In the genomic region with DNA sequence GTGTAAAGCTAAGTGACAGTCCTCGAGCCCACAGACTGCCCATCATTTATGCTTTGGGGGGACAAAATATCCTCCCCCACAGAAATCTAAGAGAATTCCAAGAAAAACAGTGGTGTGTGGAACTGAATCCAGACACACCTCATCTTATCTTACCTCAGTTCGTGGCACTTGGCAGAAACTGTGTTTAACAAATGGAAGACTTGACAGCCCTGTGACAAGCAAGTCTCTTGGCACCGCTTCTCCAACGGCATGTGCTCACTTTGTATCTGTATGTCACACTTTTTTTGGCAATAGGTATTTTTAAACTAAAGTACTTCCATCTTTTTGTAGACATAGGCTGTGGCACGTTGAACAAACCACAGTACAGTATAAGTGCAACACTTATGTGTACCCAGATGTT, we compare ENCODE assay signal across 10 mouse cellular contexts. TPM values are rescaled to one million over a fixed set of nuclear protein-coding genes. Genes with fewer than 3 reads are reported as not detected.
DNase-seq lines count a peak whose midpoint lies in the region; ATAC-seq and TF ChIP-seq lines count a peak whose summit lies in the region.
"Had no signal": no experiment of that assay in that cellular context is flagged by ENCODE, and none has a peak within 500 bp of the region (broad histone marks: within the 10 kb centered on the region; RNA-seq: fewer than 3 reads in every experiment).

No protein-coding gene starts in this region.

- no peaks in the 10 kb centered on the region for H3K9me3 ChIP-seq in forebrain, embryonic 14.5 days (replicated peaks; ENCODE audit: control insufficient read depth, low read length)
- no peaks in the 10 kb centered on the region for H3K9me3 ChIP-seq in forebrain, embryonic 11.5 days (ENCODE audit: control insufficient read depth, low read length)
- H3K9me3 ChIP-seq in limb, embryonic 15.5 days = no peaks in the 10 kb centered on the region
- no peaks in the 10 kb centered on the region for H3K9me3 ChIP-seq in limb, embryonic 10.5 days (replicated peaks)
- H3K9me3 ChIP-seq in forebrain, postnatal 0 days (ENCODE audit: low read length) = no peaks in the 10 kb centered on the region
- H3K9me3 ChIP-seq in midbrain, postnatal 0 days (ENCODE audit: low read length) = no peaks in the 10 kb centered on the region
- H3K9me3 ChIP-seq: neural tube, embryonic 12.5 days had no signal

- no peak for TF ChIP-seq CTCF in forebrain, postnatal 0 days (IDR thresholded peaks at IDR 0.05; ENCODE audit: low read depth)
- no peak for TF ChIP-seq CTCF in midbrain, postnatal 0 days (IDR thresholded peaks at IDR 0.05)

- ATAC-seq in forebrain, embryonic 14.5 days = peak; percentile 36; the same call in 1 of the 2 replicates
- ATAC-seq in forebrain, embryonic 11.5 days (replicated peaks; ENCODE audit: low FRiP score) = no peak
- no peak for ATAC-seq in limb, embryonic 15.5 days (ENCODE audit: insufficient number of reproducible peaks, low FRiP score, low TSS enrichment, low read depth)
- ATAC-seq in forebrain, postnatal 0 days = peak; percentile 45; the same call in 1 of the 2 replicates
- ATAC-seq in midbrain, postnatal 0 days (ENCODE audit: low FRiP score) = no peak
- no peak for ATAC-seq in cerebellum, adult (ENCODE audit: insufficient number of reproducible peaks, low FRiP score, low TSS enrichment)

- no peaks in the 10 kb centered on the region for H3K36me3 ChIP-seq in forebrain, embryonic 14.5 days (ENCODE audit: control insufficient read depth, insufficient read depth, low read length)
- no peaks in the 10 kb centered on the region for H3K36me3 ChIP-seq in forebrain, embryonic 11.5 days (ENCODE audit: control insufficient read depth, insufficient read depth, low read length)
- H3K36me3 ChIP-seq in limb, embryonic 15.5 days = no peaks in the 10 kb centered on the region
- H3K36me3 ChIP-seq in limb, embryonic 10.5 days = no peaks in the 10 kb centered on the region
- H3K36me3 ChIP-seq in forebrain, postnatal 0 days (ENCODE audit: insufficient read depth) = no peaks in the 10 kb centered on the region
- H3K36me3 ChIP-seq in midbrain, postnatal 0 days (ENCODE audit: insufficient read depth, low read length) = no peaks in the 10 kb centered on the region
- H3K36me3 ChIP-seq: neural tube, embryonic 12.5 days had no signal

- peak; percentile 66 for DNase-seq in forebrain, embryonic 14.5 days (ENCODE audit: low spot score)
- no peak for DNase-seq in forebrain, embryonic 11.5 days (ENCODE audit: low spot score)
- no peak for DNase-seq in limb, embryonic 10.5 days (ENCODE audit: low spot score)
- DNase-seq in forebrain, postnatal 0 days = peak; percentile 56
- DNase-seq in midbrain, postnatal 0 days (ENCODE audit: low spot score) = no peak
- no peak for DNase-seq in ovary, postnatal 36 days (ENCODE audit: low spot score)

- peaks cover 10% of the 10 kb centered on the region; the same call in 1 of the 2 replicates for H3K4me1 ChIP-seq in forebrain, embryonic 14.5 days (ENCODE audit: control insufficient read depth, insufficient read depth, low read length)
- H3K4me1 ChIP-seq in forebrain, embryonic 11.5 days (replicated peaks; ENCODE audit: control insufficient read depth, insufficient read depth, low read length) = no peaks in the 10 kb centered on the region
- no peaks in the 10 kb centered on the region for H3K4me1 ChIP-seq in limb, embryonic 15.5 days
- no peaks in the 10 kb centered on the region for H3K4me1 ChIP-seq in limb, embryonic 10.5 days
- H3K4me1 ChIP-seq in forebrain, postnatal 0 days (ENCODE audit: insufficient read depth) = peaks cover 7% of the 10 kb centered on the region; the same call in 1 of the 2 replicates
- H3K4me1 ChIP-seq in midbrain, postnatal 0 days (ENCODE audit: insufficient read depth, low read length) = 0 out of 2 replicates have a peak, but pooled peaks cover 2% of the 10 kb centered on the region
- H3K4me1 ChIP-seq: neural tube, embryonic 12.5 days had no signal

- H3K27ac ChIP-seq in forebrain, embryonic 14.5 days (ENCODE audit: low read depth, low read length) = peak overlapping the region; percentile 63; the same call in 1 of the 2 replicates
- no peak overlapping the region for H3K27ac ChIP-seq in forebrain, embryonic 11.5 days (ENCODE audit: low read depth, low read length)
- peak overlapping the region; percentile 6; the same call in 1 of the 2 replicates for H3K27ac ChIP-seq in limb, embryonic 15.5 days
- no peak overlapping the region for H3K27ac ChIP-seq in limb, embryonic 10.5 days
- H3K27ac ChIP-seq in forebrain, postnatal 0 days (ENCODE audit: low read depth, low read length) = peak overlapping the region; percentile 66; the same call in 1 of the 2 replicates
- peak overlapping the region; percentile 21 for H3K27ac ChIP-seq in midbrain, postnatal 0 days (ENCODE audit: low read depth, low read length)
- H3K27ac ChIP-seq: kidney, postnatal 0 days; neural tube, embryonic 12.5 days had no signal

- WGBS in forebrain, embryonic 14.5 days = 63% methylated on average over 5 of the region's 5 CpGs
- 89% methylated on average over 5 of the region's 5 CpGs for WGBS in forebrain, embryonic 11.5 days
- WGBS in limb, embryonic 15.5 days = 59% methylated on average over 5 of the region's 5 CpGs
- WGBS in limb, embryonic 10.5 days = 80% methylated on average over 5 of the region's 5 CpGs
- WGBS in forebrain, postnatal 0 days = 36% methylated on average over 5 of the region's 5 CpGs
- WGBS in midbrain, postnatal 0 days = 71% methylated on average over 5 of the region's 5 CpGs

- H3K4me2 ChIP-seq in forebrain, embryonic 14.5 days (ENCODE audit: low read length) = no peak overlapping the region
- H3K4me2 ChIP-seq in forebrain, embryonic 11.5 days (ENCODE audit: low read depth, low read length, severe bottlenecking) = no peak overlapping the region
- H3K4me2 ChIP-seq in limb, embryonic 15.5 days = no peak overlapping the region
- no peak overlapping the region; the same call in 1 of the 2 replicates for H3K4me2 ChIP-seq in forebrain, postnatal 0 days (ENCODE audit: low read depth)
- H3K4me2 ChIP-seq in midbrain, postnatal 0 days (ENCODE audit: low read depth, low read length, poor library complexity, severe bottlenecking) = no peak overlapping the region
- H3K4me2 ChIP-seq: neural tube, embryonic 12.5 days had no signal

- H3K9ac ChIP-seq in forebrain, embryonic 14.5 days (ENCODE audit: low read length) = no peak overlapping the region
- no peak overlapping the region for H3K9ac ChIP-seq in forebrain, embryonic 11.5 days (ENCODE audit: low read length)
- H3K9ac ChIP-seq in limb, embryonic 15.5 days = no peak overlapping the region
- no peak overlapping the region for H3K9ac ChIP-seq in forebrain, postnatal 0 days
- H3K9ac ChIP-seq in midbrain, postnatal 0 days (replicated peaks; ENCODE audit: low read length, poor library complexity, severe bottlenecking) = no peak overlapping the region
- H3K9ac ChIP-seq: neural tube, embryonic 12.5 days had no signal

- H3K27me3 ChIP-seq in forebrain, embryonic 14.5 days (replicated peaks; ENCODE audit: control insufficient read depth, insufficient read depth, low read length) = no peaks in the 10 kb centered on the region
- H3K27me3 ChIP-seq in forebrain, embryonic 11.5 days (ENCODE audit: control insufficient read depth, insufficient read depth, low read length) = no peaks in the 10 kb centered on the region
- H3K27me3 ChIP-seq in limb, embryonic 15.5 days = no peaks in the 10 kb centered on the region
- no peaks in the 10 kb centered on the region for H3K27me3 ChIP-seq in limb, embryonic 10.5 days (ENCODE audit: low read depth, poor library complexity, severe bottlenecking)
- no peaks in the 10 kb centered on the region for H3K27me3 ChIP-seq in forebrain, postnatal 0 days (ENCODE audit: insufficient read depth, low read length)
- no peaks in the 10 kb centered on the region for H3K27me3 ChIP-seq in midbrain, postnatal 0 days (ENCODE audit: insufficient read depth, low read length)
- H3K27me3 ChIP-seq: neural tube, embryonic 12.5 days had no signal

- H3K4me3 ChIP-seq in forebrain, embryonic 14.5 days (ENCODE audit: low read depth, low read length) = no peak overlapping the region
- H3K4me3 ChIP-seq in forebrain, embryonic 11.5 days (ENCODE audit: low read depth, low read length) = no peak overlapping the region
- no peak overlapping the region for H3K4me3 ChIP-seq in limb, embryonic 15.5 days
- H3K4me3 ChIP-seq in limb, embryonic 10.5 days = no peak overlapping the region
- H3K4me3 ChIP-seq in forebrain, postnatal 0 days (ENCODE audit: low read depth, low read length) = no peak overlapping the region
- no peak overlapping the region for H3K4me3 ChIP-seq in midbrain, postnatal 0 days (ENCODE audit: low read depth, low read length)
- H3K4me3 ChIP-seq: neural tube, embryonic 12.5 days had no signal

RNA-seq across cellular contexts. Expression of a gene that starts 44.3 kb away (rescaled TPM):
- 6.0 and 11.2 TPM in 2 replicates for polyA plus RNA-seq in forebrain, embryonic 14.5 days (2014; fragmentation: Nextera tagmentation; extraction: Ambion mirVana)
- 3.5 and 4.0 TPM in 2 replicates for polyA plus RNA-seq in forebrain, embryonic 11.5 days (2014; fragmentation: Nextera tagmentation; extraction: Ambion mirVana)
- 15.3 and 17.8 TPM in 2 replicates for polyA plus RNA-seq in limb, embryonic 15.5 days (2015; fragmentation: Nextera tagmentation; extraction: Ambion mirVana)
- 1.4 and 1.9 TPM in 2 replicates for polyA plus RNA-seq in limb, embryonic 10.5 days (2016; fragmentation: Nextera tagmentation; extraction: Ambion mirVana)
- total RNA-seq in forebrain, postnatal 0 days (2014; rRNA removed) = 3.1 and 5.2 TPM in 2 replicates
- 11.3 and 11.6 TPM in 2 replicates for polyA plus RNA-seq in forebrain, postnatal 0 days (2015; fragmentation: Nextera tagmentation; extraction: Ambion mirVana)
- total RNA-seq in midbrain, postnatal 0 days (2014; rRNA removed) = 6.5 and 11.5 TPM in 2 replicates
- 10.2 and 11.0 TPM in 2 replicates for polyA plus RNA-seq in midbrain, postnatal 0 days (2015; fragmentation: Nextera tagmentation; extraction: Ambion mirVana)

Comparison
In these comparisons a context has a peak if more than half of its experiments do, and no peak if none do; other contexts are left out.
1. ATAC-seq: peak in forebrain, embryonic 14.5 days (single experiment) and forebrain, postnatal 0 days (single experiment); none in forebrain, embryonic 11.5 days (single experiment), limb, embryonic 15.5 days (single experiment), midbrain, postnatal 0 days (single experiment) and cerebellum, adult (single experiment).
2. DNase-seq: peak in forebrain, embryonic 14.5 days (single experiment) and forebrain, postnatal 0 days (single experiment); none in forebrain, embryonic 11.5 days (single experiment), limb, embryonic 10.5 days (single experiment), midbrain, postnatal 0 days (single experiment) and ovary, postnatal 36 days (single experiment).
3. H3K27ac ChIP-seq: peak in forebrain, embryonic 14.5 days (single experiment), limb, embryonic 15.5 days (single experiment), forebrain, postnatal 0 days (single experiment) and midbrain, postnatal 0 days (single experiment); none in forebrain, embryonic 11.5 days (single experiment) and limb, embryonic 10.5 days (single experiment).